Mouse (Mus musculus) forelimb bud, embryonic 11.5 days (tissue): ENCODE results near the gene Lrmda.

Experiments used
- DNase-seq: peaks from one replicate; pipeline ENCODE4 v3.0.0-alpha.2; 2012; ENCODE audit warnings: low read depth, low spot score

Lrmda gene

GRCm38 (mm10) chr14:22155512-22156026, 136.1 kb downstream of the Lrmda start:
- no peak for DNase-seq

DNA sequence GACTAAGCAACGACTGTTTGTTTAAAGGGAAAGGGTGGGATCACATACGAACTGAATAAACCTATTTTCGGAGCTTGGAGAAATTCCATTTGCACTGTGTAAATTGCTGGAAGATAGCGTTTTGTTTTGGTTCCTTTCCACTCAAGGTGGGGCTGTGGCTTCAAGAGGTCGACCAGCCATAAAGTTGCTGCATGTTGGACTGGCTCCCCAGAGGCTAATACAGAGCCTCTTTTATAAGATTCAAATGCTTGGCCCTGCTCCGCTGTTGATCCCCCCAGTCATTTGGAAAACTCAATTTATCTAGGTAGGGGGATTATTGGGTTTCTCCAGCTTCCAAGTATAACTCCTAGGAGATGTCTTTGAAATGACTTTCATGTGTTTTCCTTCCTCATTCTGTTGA, 137.5 kb downstream of the Lrmda start:
- no peak for DNase-seq

DNA sequence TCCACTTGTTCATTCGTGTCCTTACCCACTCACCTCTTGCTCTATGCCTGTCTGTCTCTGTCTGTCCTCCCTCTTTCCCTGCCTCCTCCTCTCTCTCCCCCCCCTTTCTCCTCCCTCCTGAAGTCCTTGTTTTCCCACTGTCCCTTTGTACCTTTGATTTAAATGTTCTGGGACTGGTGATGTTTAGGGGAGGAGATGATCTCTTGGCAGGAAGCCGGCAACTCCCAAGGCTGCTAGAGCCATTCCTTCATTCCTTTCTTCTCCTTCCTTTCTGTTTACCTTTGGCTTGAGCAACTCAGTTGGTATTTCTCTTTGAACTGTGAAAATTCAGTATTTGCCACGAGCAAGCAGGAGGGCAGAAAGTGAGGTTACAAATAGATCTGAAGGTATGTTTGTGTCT, 141.9 kb downstream of the Lrmda start:
- DNase-seq = no peak

DNA sequence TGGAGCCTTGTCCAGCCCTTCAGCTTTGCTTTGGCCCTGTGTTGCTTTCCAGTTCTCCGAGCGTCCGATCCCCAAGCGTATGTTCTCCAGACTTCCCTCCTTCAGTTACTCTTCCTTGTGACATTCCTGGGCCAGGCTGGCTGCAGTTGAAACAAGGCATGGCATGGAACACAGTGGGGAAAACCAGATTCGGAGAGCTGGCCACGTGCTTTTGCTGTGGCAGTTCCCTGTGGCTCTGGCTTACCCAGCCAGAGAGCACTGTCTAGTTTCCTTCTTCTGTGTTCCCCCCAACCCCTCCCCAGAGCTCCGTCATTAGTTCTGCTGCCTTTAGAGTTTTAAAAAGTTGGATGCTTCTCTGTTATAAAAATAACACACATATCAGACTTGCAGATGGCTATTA, 147.8 kb downstream of the Lrmda start:
- peak; percentile 43 for DNase-seq

DNA sequence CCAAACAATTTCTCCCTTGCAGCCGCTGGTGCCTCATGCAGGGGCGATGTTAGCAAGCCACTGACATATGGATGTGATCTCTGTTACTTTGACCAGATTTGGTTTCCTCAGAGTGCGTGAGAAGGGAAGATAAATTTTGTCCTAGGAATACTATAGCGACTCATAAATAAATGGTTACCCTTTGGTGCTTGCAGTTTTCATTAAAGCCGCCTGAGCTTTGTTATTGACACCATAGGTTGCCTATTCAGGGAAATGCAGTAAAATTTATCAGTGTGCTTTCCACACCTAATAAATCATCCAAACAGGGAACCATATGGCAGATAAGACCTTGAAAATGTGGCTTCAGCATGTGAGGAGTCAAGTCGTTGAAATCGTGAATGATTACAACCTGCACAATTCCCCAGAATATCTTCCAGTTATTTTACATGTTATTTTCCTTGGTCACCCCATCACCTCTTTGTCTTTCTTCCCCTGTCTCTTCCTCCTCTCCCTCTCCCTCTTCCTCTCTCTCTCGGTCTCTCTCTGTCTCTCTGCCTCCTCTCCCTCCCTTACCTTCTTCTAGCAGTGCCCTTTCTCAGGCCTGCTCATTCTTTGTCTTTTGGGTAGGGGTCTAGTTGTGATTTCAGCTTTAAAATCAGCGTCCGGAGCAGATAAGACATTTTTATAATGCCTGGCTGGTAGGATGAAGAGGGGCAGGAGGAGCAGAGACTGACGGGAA, 148.7 kb downstream of the Lrmda start:
- peak; percentile 83 for DNase-seq

GRCm38 (mm10) chr14:22168795-22169568, 149.5 kb downstream of the Lrmda start:
- DNase-seq = no peak

DNA sequence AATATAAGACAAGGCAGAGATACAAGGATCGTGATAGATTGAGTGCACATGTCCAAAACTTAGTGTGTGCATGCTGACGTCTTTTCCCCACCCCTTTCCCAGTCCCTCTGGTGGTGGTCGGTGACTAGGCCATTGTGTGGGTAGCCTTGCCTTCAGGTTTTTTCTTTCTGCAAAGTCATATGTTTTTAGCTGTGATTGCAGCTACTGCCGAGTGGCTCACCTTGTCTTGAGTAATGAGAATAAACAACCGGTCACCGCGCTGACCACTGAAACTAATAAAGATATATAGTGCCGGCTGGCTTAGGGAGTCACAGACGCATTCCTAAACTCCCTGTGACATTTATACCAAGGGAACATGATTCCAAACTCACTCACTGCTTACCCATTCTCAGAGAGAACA, 155.2 kb downstream of the Lrmda start:
- peak; percentile 59 for DNase-seq

- DNase-seq = no peak
These were observed 160.2 kb downstream of the Lrmda start for GRCm38 (mm10) chr14:22179761-22180160.

- DNase-seq = no peak
These were observed 162.0 kb downstream of the Lrmda start for GRCm38 (mm10) chr14:22181508-22181907.

DNA sequence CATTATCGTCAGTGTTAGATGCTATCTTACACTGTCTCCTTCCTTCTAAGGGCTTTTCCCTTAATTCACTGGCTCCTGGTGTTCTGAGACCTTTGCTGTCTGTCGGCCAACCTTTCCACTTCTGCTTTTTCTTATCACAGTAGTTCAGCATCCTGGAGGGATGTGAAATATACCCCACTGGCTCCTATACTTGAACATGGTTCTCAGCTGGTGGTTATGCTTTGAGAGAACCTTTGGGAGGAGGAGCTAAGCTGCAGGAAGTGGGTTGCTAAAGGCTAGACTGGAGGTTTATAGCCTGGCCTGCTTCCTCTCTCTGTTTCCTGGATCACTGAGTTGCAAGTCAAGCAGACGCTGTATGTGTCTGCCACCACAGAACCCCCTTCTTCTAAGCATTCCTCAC, 163.7 kb downstream of the Lrmda start:
- no peak for DNase-seq

GRCm38 (mm10) chr14:22185452-22185851, 165.9 kb downstream of the Lrmda start:
- no peak for DNase-seq

DNA sequence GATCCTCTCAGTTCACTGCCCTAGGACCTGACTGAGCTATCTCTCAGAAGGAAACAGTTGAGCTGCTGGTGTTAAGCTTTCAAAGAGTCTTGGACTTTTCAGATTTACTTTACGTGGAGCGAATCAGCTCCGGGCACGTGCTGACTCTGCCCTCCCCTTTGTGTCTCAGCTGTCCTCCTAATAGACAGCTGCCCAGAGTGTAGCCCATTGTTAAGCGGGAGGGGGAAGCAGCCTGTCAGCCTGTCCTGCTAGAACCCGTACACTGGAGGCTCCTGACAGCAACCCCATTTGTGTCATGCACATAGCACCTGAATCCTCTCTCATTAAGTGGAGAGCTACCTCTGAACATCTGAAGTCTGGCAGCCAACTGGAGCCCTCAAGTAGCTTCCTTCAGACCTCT, 170.6 kb downstream of the Lrmda start:
- no peak for DNase-seq

- no peak for DNase-seq
These were observed 172.7 kb downstream of the Lrmda start for GRCm38 (mm10) chr14:22192185-22192584.

GRCm38 (mm10) chr14:22198021-22198420, 178.5 kb downstream of the Lrmda start:
- no peak for DNase-seq

- no peak for DNase-seq
These were observed 179.3 kb downstream of the Lrmda start for GRCm38 (mm10) chr14:22198641-22199425.

- no peak for DNase-seq
These were observed 182.2 kb downstream of the Lrmda start for GRCm38 (mm10) chr14:22201667-22202066.

DNA sequence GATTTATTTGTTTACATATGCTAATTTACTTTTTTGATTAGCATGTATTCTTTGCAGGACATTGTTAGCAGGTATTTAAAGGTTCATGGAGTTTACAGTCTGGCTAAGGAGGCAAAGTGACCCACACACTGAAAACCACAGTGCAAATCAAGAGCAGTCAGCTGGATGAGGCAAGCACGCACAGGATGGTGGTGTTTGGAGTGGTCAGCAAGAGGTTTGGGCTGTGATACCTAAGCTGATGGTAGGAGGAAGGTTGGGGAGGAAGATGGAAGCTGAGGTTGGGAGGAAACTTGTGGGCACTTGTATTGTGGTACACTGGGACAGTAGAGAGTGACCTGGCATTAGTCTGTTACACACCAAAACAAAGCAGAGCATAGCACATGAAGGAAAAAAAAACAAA, 191.1 kb downstream of the Lrmda start:
- DNase-seq = no peak

GRCm38 (mm10) chr14:22218183-22218582, 198.7 kb downstream of the Lrmda start:
- DNase-seq = no peak

DNA sequence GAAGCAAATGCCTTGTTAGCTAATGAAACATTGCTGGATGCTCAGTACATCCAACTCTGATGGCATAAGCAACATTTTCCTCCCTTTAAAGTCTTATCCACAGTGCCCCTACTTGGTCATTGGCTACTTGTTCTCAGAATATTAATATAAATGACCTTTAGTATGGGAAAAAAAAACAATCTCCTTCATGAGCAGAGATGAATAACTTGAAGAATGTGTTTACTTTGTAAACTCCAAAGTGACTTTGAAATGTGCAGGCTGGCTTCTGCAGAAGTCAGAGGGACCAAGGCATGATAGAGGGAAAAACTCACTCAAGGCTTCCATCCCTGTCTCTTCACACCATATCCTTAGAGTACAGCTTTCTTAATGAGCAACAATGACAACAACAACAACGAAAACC, 202.5 kb downstream of the Lrmda start:
- DNase-seq = no peak

- no peak for DNase-seq
These were observed 203.1 kb downstream of the Lrmda start for GRCm38 (mm10) chr14:22222574-22222973.

GRCm38 (mm10) chr14:22226205-22226604, 206.7 kb downstream of the Lrmda start:
- no peak for DNase-seq
